Mouse (Mus musculus): ENCODE measurements around the gene Slc13a4. TPM values are rescaled to one million over a fixed set of nuclear protein-coding genes. Genes with fewer than 3 reads are reported as not detected.

Slc13a4 gene
- polyA plus RNA-seq (2015; fragmentation: Nextera tagmentation; extraction: Ambion mirVana), result 0.12 and 0.20 TPM in 2 replicates

GRCm38 (mm10) chr6:35308037-35308436 lies at the start of gene Slc13a4:
TSS of gene Slc13a4 (minus strand) at chr6:35308131.
- H3K4me3 ChIP-seq, result no peak within 1 kb of the TSS
- no peaks in the 10 kb centered on the region for H3K9me3 ChIP-seq
- no peaks in the 10 kb centered on the region for H3K4me1 ChIP-seq
- 40% methylated on average over 7 of the region's 7 CpGs for WGBS
- H3K36me3 ChIP-seq, result no peaks in the 10 kb centered on the region
- no peak within 1 kb of the TSS for H3K27ac ChIP-seq
- ATAC-seq (ENCODE audit: insufficient number of reproducible peaks, low FRiP score, low TSS enrichment, low read depth), result no peak
- H3K9ac ChIP-seq, result no peak within 1 kb of the TSS
- H3K27me3 ChIP-seq, result no peaks in the 10 kb centered on the region
- no peak within 1 kb of the TSS for H3K4me2 ChIP-seq

- ATAC-seq (ENCODE audit: insufficient number of reproducible peaks, low FRiP score, low TSS enrichment, low read depth), result no peak
- H3K9ac ChIP-seq, result no peak overlapping the region
- peaks cover 25% of the 10 kb centered on the region for H3K4me1 ChIP-seq
- H3K4me3 ChIP-seq, result no peak overlapping the region
- no peaks in the 10 kb centered on the region for H3K27me3 ChIP-seq
- no peak overlapping the region for H3K4me2 ChIP-seq
- 55% methylated on average over 3 of the region's 3 CpGs for WGBS
- H3K9me3 ChIP-seq, result no peaks in the 10 kb centered on the region
- H3K27ac ChIP-seq, result no peak overlapping the region
- no peaks in the 10 kb centered on the region for H3K36me3 ChIP-seq
These were observed 47.4 kb upstream of the Slc13a4 start for GRCm38 (mm10) chr6:35355320-35355719.

DNA sequence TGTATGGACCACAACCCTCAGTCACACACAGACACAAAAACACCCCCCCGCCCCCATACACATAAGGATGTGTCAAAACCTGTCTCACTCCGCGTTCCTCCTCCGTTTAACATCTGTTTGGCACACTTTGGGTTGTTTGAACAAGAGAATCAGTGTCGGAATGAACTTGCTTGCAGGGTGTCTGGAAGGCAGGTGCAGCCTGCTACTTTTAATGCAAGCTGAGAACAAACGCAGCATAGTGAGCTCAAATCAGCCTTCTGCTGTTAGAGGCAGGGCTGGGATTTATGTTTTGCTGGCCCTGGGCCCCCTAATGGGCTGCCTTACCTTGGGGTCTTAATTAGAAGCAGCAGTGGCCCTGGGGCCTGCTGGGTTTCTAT lies 46.7 kb upstream of the Slc13a4 start:
- H3K4me3 ChIP-seq, result no peak overlapping the region
- WGBS, result 9% methylated on average over 6 of the region's 6 CpGs
- no peaks in the 10 kb centered on the region for H3K9me3 ChIP-seq
- no peak overlapping the region for H3K27ac ChIP-seq
- no peaks in the 10 kb centered on the region for H3K36me3 ChIP-seq
- peak; percentile 59; the same call in 1 of the 2 replicates for ATAC-seq (ENCODE audit: insufficient number of reproducible peaks, low FRiP score, low TSS enrichment, low read depth)
- H3K9ac ChIP-seq, result no peak overlapping the region
- peaks cover 31% of the 10 kb centered on the region for H3K4me1 ChIP-seq
- H3K27me3 ChIP-seq, result no peaks in the 10 kb centered on the region
- H3K4me2 ChIP-seq, result peak overlapping the region; percentile 29

DNA sequence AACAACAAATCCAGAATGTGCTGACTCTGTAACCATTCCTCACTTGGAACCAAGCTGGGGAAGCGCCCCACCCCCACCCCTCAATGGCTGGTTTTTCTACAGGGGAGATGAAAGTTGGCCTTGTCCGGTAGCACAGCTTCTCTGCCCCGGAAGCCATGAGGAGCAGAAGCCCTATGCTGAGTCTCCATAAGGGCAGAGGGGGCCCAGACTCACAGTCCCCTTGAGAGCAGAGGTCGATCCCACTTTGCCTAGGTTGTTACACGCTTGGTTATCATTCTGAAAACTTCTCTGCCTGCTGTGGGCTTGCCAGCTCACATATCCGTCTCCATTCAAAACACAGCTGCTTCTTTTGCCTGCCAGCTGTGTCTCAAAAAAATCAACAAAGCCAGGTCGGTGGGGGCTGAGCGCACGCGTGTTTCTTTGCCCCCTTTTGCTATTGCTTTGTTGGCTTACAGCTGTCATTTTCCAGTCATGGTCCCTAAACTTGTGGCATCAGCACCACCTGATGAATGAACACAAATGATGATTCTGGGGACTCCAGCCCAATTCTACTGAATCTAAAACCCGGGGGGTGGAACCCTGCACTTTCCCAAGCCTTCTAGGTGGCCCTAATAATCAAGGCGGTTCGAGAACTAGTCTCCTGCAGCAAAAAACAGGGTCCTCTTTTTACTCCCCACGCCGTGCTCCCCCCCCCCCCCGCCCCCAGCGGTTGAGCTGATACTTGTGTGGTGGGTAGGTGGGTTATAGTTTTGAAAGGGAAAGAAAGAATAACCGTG lies 46.1 kb upstream of the Slc13a4 start:
- no peak overlapping the region for H3K9ac ChIP-seq
- WGBS, result 7% methylated on average over 18 of the region's 18 CpGs
- ATAC-seq (ENCODE audit: insufficient number of reproducible peaks, low FRiP score, low TSS enrichment, low read depth), result no peak

GRCm38 (mm10) chr6:35353416-35353815 lies 45.5 kb upstream of the Slc13a4 start:
- Histone ChIP-seq H3K4me3 (no peak overlapping the region), H3K27ac (no peak overlapping the region), H3K4me2 (peak overlapping the region; percentile 29; the same call in 1 of the 2 replicates), H3K27me3 (no peaks in the 10 kb centered on the region), H3K36me3 (no peaks in the 10 kb centered on the region), H3K9me3 (no peaks in the 10 kb centered on the region), H3K4me1 (peaks cover 31% of the 10 kb centered on the region), H3K9ac (no peak overlapping the region)
- 42% methylated on average over 5 of the region's 5 CpGs for WGBS
- no peak for ATAC-seq (ENCODE audit: insufficient number of reproducible peaks, low FRiP score, low TSS enrichment, low read depth)

More for the DNA sequence above, 46.1 kb upstream of the Slc13a4 start:
- Histone ChIP-seq H3K27ac (peak overlapping the region; percentile 22), H3K36me3 (no peaks in the 10 kb centered on the region), H3K4me1 (peaks cover 31% of the 10 kb centered on the region), H3K27me3 (no peaks in the 10 kb centered on the region), H3K4me3 (no peak overlapping the region), H3K4me2 (peak overlapping the region; percentile 29; the same call in 1 of the 2 replicates), H3K9me3 (no peaks in the 10 kb centered on the region)

- no peaks in the 10 kb centered on the region for H3K9me3 ChIP-seq
- H3K36me3 ChIP-seq, result no peaks in the 10 kb centered on the region
- no peaks in the 10 kb centered on the region for H3K27me3 ChIP-seq
- ATAC-seq (ENCODE audit: insufficient number of reproducible peaks, low FRiP score, low TSS enrichment, low read depth), result no peak
- no peak overlapping the region for H3K4me2 ChIP-seq
- no peak overlapping the region for H3K27ac ChIP-seq
- H3K9ac ChIP-seq, result no peak overlapping the region
- H3K4me3 ChIP-seq, result no peak overlapping the region
- WGBS, result 74% methylated on average over 8 of the region's 8 CpGs
- H3K4me1 ChIP-seq, result peaks cover 31% of the 10 kb centered on the region
These were observed 44.9 kb upstream of the Slc13a4 start for GRCm38 (mm10) chr6:35352867-35353266.

DNA sequence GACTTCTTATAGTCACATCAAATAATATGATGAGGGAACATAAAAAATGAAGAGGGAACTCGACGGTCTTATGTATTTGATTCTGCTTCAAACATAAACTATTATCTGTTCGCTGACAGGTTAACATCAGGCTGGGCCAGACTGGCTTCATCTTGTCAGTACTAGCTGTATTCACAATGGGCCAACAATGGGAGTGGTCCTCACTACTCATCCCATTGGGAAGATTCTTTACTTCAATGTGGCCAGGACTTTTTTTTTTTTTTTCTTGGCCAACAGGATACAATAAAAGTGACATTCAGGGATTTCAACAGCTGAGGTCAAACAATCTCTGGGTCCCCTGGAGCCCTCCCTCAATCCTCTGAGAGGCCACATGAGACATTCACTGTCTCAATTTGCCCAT lies 43.9 kb upstream of the Slc13a4 start:
- Histone ChIP-seq H3K4me2 (no peak overlapping the region), H3K4me1 (peaks cover 31% of the 10 kb centered on the region), H3K36me3 (no peaks in the 10 kb centered on the region), H3K27me3 (no peaks in the 10 kb centered on the region), H3K27ac (no peak overlapping the region), H3K9me3 (no peaks in the 10 kb centered on the region), H3K9ac (no peak overlapping the region), H3K4me3 (no peak overlapping the region)
- ATAC-seq (ENCODE audit: insufficient number of reproducible peaks, low FRiP score, low TSS enrichment, low read depth), result no peak
- WGBS, result 93% methylated on average over 3 of the region's 3 CpGs

DNA sequence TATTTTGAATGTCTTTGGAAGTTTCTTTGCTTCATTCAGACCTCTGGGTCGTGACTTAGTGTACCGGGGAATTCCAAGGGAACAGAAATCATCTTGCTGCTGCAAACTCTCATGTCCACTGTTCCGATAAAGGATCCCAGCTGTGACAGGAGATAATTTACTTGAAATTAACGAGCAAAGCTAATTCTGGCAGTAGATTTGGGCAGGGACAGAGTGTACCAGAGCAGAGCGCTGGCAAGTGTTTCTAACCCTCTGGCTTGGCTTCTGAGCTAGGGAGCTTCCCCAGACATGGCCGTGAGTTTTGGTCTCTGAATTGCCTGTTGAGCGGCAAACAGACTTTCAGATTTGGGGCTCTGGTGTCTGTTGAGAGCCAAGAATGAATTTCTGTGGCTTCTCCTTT lies 41.9 kb upstream of the Slc13a4 start:
- no peaks in the 10 kb centered on the region for H3K36me3 ChIP-seq
- no peak overlapping the region for H3K9ac ChIP-seq
- H3K27me3 ChIP-seq, result no peaks in the 10 kb centered on the region
- peaks cover 28% of the 10 kb centered on the region for H3K4me1 ChIP-seq
- no peaks in the 10 kb centered on the region for H3K9me3 ChIP-seq
- ATAC-seq (ENCODE audit: insufficient number of reproducible peaks, low FRiP score, low TSS enrichment, low read depth), result no peak
- no peak overlapping the region for H3K4me3 ChIP-seq
- 0 out of 2 replicates have a peak overlapping the region, but pooled peaks have one; percentile 27 for H3K27ac ChIP-seq
- 36% methylated on average over 7 of the region's 7 CpGs for WGBS
- no peak overlapping the region for H3K4me2 ChIP-seq

GRCm38 (mm10) chr6:35338640-35339039 lies 30.7 kb upstream of the Slc13a4 start:
- H3K4me1 ChIP-seq, result no peaks in the 10 kb centered on the region
- H3K4me2 ChIP-seq, result no peak overlapping the region
- no peaks in the 10 kb centered on the region for H3K27me3 ChIP-seq
- 42% methylated on average over 3 of the region's 3 CpGs for WGBS
- no peaks in the 10 kb centered on the region for H3K9me3 ChIP-seq
- H3K4me3 ChIP-seq, result no peak overlapping the region
- no peak overlapping the region for H3K27ac ChIP-seq
- no peak for ATAC-seq (ENCODE audit: insufficient number of reproducible peaks, low FRiP score, low TSS enrichment, low read depth)
- no peak overlapping the region for H3K9ac ChIP-seq
- H3K36me3 ChIP-seq, result no peaks in the 10 kb centered on the region

- no peaks in the 10 kb centered on the region for H3K36me3 ChIP-seq
- H3K27me3 ChIP-seq, result no peaks in the 10 kb centered on the region
- no peak overlapping the region for H3K4me3 ChIP-seq
- H3K4me1 ChIP-seq, result no peaks in the 10 kb centered on the region
- no peak for ATAC-seq (ENCODE audit: insufficient number of reproducible peaks, low FRiP score, low TSS enrichment, low read depth)
- no peak overlapping the region for H3K4me2 ChIP-seq
- no peak overlapping the region for H3K27ac ChIP-seq
- H3K9me3 ChIP-seq, result no peaks in the 10 kb centered on the region
- no peak overlapping the region for H3K9ac ChIP-seq
- 76% methylated on average over 8 of the region's 8 CpGs for WGBS
These were observed 29.9 kb upstream of the Slc13a4 start for GRCm38 (mm10) chr6:35337836-35338235.

- no peak for ATAC-seq (ENCODE audit: insufficient number of reproducible peaks, low FRiP score, low TSS enrichment, low read depth)
- Histone ChIP-seq H3K9ac (no peak overlapping the region), H3K27ac (no peak overlapping the region), H3K4me1 (peaks cover 6% of the 10 kb centered on the region), H3K36me3 (no peaks in the 10 kb centered on the region), H3K4me2 (no peak overlapping the region), H3K4me3 (no peak overlapping the region), H3K27me3 (no peaks in the 10 kb centered on the region), H3K9me3 (no peaks in the 10 kb centered on the region)
- whole genome bisulfite sequencing, result 58% methylated on average over 5 of the region's 5 CpGs
These were observed 27.5 kb upstream of the Slc13a4 start for GRCm38 (mm10) chr6:35335452-35335851.

- H3K4me3 ChIP-seq, result no peak overlapping the region
- no peaks in the 10 kb centered on the region for H3K36me3 ChIP-seq
- H3K27ac ChIP-seq, result 0 out of 2 replicates have a peak overlapping the region, but pooled peaks have one; percentile 11
- no peaks in the 10 kb centered on the region for H3K27me3 ChIP-seq
- no peak overlapping the region for H3K9ac ChIP-seq
- ATAC-seq (ENCODE audit: insufficient number of reproducible peaks, low FRiP score, low TSS enrichment, low read depth), result no peak
- no peak overlapping the region for H3K4me2 ChIP-seq
- 73% methylated on average over 4 of the region's 4 CpGs for WGBS
- H3K4me1 ChIP-seq, result peaks cover 10% of the 10 kb centered on the region
- no peaks in the 10 kb centered on the region for H3K9me3 ChIP-seq
These were observed 26.3 kb upstream of the Slc13a4 start for GRCm38 (mm10) chr6:35334278-35334677.
